Mouse (Mus musculus) pancreas, adult 10 weeks (tissue): ENCODE data around the gene Nip7. TPM values are rescaled to one million over a fixed set of nuclear protein-coding genes. Genes with fewer than 3 reads are reported as not detected.

Experiments used
- polyA plus RNA-seq: library from polyadenylated mRNA; stranded (reverse); fragments of 350-450 nt; fragmentation: Illumina TruSeq; extraction: RNeasy Lipid Tissue Mini Kit (QIAGEN cat#74804); gene quantifications from one replicate; pipeline ENCODE4 v1.2.3, GENCODE M21; 2015; ENCODE audit warnings: low read depth, low replicate concordance; ENCODE audit not compliant: insufficient read depth

Gene Nip7
- 5.0 TPM for polyA plus RNA-seq

DNA sequence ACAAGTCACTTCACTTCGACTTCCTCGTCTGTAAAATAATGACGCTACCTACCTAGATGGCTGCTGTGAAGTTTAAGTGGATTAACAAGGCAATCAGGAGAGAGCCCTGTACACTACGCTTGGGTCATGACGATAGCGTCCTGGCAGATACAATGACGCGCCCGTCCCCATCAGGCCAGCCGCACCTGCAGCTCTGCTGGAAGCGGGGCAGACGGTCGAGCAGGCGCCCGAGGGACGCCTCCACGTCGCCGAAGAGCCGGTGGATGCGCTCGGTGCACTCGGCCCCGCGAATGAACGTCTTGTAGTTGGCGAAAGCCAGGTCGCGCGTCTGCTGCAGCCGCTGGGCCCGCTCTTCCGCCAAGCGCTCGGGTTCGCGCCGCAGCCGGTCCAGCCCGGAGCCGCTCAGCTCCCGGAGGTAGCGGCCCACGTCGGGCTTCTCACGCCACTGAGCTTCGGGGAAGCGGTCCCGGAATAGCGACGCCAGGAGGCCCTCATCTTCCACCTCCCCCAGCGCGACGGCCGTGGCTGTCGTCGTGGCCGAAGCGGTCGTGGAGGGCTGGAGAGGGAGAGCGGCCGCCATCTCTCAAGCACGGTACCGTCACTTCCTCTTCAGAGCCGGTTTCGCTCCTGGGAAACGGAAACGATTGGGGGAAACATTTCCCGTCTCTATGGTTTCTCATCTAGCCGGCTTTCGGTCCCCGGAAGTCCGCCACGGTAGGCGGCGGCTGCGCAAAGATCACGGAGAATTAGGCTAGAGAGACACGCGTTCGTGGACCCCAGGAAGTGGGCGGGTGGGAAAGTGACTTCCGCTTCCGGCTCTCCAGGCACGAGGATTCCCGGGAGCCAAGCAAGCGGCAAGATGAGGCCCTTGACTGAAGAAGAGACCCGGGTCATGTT lies at the start of gene Nip7, which contains the start of gene Cog8:
Gene Nip7, plus strand, starts transcription at position 802 of the 897 bp plus-strand sequence.
Gene Cog8, minus strand, starts transcription at position 614 of the 897 bp plus-strand sequence.

DNA sequence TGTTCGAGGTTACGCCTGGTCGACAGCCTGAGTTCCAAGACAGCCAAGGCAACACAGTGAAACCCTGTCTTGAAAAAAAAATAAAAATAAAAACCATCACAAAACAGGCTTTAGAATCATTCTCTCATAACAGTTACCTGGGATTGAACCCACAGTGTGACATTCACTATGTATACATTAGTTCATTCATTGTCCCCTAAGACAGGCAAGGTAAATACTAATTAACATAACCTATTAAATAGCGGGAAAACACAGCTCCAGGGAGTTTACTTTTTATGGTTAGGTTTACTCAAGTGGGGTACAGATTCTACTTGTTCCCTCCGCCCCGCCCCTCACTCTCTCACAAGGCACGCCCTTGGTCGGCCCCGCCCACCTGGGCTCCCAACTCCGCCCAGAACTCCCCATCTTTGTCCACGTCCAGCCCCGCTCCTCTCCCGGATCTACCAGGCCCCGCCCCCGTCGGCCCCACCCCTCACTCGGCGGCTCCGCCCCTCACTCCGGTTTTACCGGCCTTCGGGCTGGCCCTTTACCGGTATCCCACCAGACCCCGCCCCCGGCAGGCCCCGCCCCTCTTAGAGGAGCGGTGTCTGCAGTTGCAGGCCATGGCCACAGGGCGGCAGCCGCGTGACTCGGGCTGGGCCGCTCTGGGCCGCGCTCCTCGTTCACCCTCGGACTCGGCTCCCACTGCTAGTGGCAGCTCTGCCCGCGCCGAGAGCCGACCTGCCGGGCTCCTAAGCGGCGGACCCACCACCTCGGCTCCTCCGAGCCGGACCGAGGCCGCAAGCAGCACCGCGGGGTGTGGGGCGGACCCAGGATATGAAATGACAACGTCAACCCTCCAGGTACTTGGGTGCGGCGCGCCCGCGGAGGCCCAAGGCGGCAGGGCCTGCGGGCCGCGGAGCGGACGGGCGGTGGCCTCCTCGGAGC lies 25.8 kb upstream of the Nip7 start, which contains the start of gene Vps4a:
Gene Vps4a, plus strand, starts transcription at position 573 of the 927 bp plus-strand sequence.

DNA sequence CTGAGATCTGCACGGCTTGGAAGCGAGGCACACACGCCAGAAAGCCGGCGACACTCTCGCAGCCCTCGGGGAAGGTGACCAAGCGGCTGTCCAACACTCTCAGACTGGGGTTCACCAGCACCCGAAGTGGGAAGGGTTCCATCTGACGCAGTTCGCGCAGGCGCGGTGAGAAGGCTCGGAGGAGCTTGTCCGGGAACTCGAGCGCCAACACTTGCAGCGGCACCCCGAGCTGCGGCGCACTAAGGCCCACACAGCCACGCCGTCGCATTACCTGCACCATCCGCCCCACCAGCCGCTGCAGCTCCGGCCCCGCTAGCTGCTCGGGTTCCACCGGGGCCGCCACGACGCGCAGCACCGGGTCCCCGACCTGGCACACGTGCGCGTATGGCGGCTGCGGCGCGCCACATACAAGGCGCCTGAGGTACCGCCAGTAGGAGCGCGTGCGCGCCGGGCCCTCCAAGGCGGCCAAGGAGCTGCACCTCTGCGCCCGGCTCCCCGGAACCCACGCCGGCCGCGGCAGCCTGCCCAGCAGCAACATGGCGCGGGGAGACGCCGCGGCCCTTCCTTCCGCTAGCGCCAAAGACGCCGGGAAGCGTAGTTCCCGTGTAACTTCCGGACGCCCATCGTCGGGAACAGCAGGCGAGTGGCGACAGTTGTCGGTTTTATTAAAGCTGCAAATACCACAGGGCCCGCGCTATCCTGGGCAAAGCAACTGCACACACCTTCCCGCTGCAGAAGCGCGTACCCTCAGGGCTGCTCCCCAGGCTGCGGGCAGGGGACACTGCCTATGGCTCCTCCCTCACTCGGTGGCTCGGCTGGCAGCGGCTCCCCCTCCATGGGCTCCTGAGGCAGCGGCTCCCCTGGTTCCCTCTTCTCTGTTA lies 8.4 kb upstream of the Nip7 start, which contains the start of gene Pdf:
Gene Pdf, minus strand, starts transcription at position 554 of the 881 bp plus-strand sequence.

DNA sequence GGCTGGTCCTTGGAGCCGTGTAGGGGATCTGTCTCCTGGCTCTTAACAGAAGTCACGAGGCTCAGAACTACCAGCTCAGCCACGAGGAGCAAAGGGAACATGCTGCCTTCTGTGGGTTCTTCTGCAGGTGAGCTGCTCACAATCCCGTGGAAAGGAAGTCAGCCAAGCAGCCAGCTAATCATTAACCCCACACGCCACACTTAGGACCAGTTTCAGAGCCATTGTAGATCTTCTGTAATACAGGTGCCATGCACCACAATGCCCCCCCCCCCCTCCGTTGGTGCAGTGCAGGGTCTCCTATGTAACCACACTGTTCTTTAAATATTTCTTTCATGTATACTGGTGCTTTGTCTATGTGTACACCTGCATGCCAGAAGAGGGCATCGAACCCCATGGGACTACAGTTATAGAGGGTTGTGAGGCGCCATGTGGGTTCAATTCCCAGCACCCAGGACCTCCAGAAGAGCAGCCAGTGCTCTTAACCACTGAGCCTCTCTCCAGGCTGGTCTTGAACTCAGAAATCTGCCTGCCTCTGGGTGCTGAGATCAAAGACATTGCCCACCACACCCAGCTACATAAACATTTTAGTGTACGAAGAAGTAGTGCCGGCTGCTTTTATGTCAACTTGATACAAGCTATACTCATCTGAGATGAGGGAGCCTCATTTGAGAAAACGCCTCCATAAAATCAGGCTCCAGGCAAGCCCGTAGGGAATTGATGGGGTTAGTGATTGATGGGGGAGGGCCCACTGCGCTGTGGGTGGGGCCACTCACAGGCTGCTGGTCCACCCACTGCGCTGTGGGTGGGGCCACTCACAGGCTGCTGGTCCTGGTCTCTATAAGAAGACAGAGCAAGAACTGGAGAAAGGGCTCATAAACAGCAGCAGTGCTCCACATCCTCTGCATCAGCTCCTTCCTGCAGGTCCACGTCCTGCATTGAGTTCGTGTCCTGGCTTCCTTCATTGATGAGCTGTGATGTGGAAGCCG lies 9.1 kb downstream of the Nip7 start, which contains the start of gene Tmed6:
Gene Tmed6, minus strand, starts transcription at position 134 of the 986 bp plus-strand sequence.

DNA sequence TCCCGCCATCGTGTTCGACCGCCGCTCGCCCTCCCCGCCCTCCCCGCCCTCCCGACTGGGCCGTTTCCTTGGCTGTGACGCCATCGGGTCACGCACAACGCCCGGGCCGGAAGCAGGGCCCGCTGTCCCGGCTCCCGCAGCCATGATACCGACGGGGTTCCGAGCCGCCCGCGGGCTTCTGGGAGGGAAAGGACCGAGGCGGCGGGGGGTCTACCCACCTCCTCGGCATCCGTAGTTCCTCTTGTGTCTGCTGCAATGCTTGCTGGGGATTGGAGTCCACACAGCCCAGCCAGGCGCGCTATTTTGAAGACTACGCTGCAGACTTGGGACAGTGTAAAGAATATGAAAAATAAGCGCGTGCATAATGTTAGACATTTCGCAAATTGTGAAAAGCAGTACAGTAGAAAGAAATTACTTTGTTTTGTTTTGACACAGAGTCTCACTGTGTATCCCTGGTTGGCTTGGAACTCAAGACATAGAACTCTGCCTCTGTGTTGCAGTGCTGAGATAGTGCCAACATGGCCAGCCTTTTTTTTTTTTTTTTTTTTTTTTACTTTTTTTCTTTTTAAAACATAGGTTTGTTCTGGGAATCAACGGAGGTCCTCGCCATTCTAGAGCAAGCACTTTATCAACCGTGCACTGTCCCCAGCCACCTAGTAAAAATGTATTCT lies 39.8 kb downstream of the Nip7 start, which contains the start of gene Terf2:
Gene Terf2, minus strand, starts transcription at position 182 of the 671 bp plus-strand sequence.

Other genes with a start within 250 kb of the Nip7 start
- 0.52 TPM for gene Has3, start 186.6 kb upstream of the Nip7 start, polyA plus RNA-seq
- gene Utp4, start 163.2 kb upstream of the Nip7 start, polyA plus RNA-seq = 7.5 TPM
- 4.1 TPM for gene Sntb2, start 121.1 kb upstream of the Nip7 start, polyA plus RNA-seq
- gene Vps4a, start 25.7 kb upstream of the Nip7 start, polyA plus RNA-seq = 13.1 TPM
- gene Pdf, start 8.3 kb upstream of the Nip7 start, polyA plus RNA-seq = 7.7 TPM
- 8.9 TPM for gene Cog8, start 188 bp upstream of the Nip7 start, polyA plus RNA-seq
- gene Tmed6, start 8.8 kb downstream of the Nip7 start, polyA plus RNA-seq = 159 TPM
- gene Terf2, start 39.7 kb downstream of the Nip7 start, polyA plus RNA-seq = 10.7 TPM
- gene Cyb5b, start 93.8 kb downstream of the Nip7 start, polyA plus RNA-seq = 23.5 TPM
- 10.7 TPM for gene Nfat5, start 236.6 kb downstream of the Nip7 start, polyA plus RNA-seq